Mouse (Mus musculus): ENCODE results near the gene Gpr156.
A peak's percentile ranks its signal among the peaks of the same experiment; 100 is the strongest.

The Gpr156 gene

DNA sequence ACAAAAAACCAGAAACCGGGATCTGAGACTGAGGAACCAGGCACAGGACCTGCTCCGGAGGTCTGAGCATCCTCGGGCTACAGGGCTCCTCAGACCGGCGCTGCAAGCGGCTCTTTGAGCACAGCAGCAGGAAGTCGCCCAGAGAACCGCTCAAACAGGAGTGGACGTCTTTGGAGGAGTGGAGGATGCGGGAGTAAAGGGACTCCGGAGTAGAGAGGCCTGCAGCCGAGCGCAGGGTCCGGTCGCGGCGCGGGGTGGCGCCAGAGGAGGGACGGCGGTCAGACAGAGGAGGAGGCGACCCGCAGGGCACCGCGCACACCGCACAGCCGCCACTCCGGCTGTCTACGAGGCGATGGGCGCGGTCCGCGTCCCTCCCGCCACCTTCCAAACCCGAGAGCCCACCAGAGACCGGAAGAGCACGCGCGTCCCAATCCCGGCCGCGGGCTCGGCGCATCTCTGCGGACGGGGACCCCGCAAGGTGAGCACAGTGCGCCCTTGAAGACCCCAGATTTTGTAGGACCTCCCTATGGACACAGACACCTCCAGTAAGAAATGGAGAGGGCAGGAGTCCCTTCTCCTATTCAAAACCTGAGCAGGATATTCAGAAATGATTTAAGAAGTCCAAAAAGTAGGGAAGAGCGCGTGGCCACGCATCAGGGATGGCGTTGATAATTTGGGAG lies at the start of gene Gpr156:
Gpr156 (plus strand) TSS at position 359 of the 680 bp plus-strand sequence.
- DNase-seq = peak; percentile 8

DNA sequence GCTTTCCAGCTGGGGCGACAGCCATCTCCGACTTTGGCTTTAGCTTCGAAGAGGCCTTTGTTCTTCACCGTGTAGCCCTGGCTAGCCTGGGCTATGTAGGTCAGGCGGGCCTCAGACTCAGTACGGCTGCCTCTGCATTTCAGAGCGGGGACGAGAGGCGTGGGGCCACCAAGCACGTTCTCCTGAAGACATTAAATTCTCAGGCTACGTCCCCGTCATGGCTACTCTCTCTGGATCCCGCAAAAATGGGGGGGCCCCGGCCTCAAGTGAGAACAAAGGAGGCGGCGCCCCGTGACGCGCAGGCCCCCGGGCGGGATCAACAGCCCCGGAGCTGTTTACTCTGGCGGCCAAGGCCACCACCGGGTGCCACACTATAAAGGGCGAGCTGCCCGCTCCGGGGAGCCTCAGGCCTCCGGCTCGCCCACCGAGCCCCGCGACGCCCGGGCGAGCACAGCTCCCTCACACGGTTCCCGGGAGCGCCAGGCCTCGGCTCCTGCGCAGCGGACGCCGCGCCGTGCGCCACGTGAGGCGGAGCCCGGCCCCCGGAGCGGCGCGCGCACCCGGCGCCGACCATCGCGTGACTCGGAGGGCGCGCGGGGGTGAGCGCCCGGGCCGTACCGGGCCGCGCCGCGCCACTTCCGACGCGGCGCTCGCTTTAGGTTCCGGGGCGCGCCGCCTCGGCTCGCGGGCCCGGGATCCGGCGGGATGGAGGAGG lies 48.3 kb upstream of the Gpr156 start, which contains the start of gene Lrrc58:
Lrrc58 (plus strand) TSS at position 599 of the 715 bp plus-strand sequence.
- DNase-seq = peak; percentile 87

DNA sequence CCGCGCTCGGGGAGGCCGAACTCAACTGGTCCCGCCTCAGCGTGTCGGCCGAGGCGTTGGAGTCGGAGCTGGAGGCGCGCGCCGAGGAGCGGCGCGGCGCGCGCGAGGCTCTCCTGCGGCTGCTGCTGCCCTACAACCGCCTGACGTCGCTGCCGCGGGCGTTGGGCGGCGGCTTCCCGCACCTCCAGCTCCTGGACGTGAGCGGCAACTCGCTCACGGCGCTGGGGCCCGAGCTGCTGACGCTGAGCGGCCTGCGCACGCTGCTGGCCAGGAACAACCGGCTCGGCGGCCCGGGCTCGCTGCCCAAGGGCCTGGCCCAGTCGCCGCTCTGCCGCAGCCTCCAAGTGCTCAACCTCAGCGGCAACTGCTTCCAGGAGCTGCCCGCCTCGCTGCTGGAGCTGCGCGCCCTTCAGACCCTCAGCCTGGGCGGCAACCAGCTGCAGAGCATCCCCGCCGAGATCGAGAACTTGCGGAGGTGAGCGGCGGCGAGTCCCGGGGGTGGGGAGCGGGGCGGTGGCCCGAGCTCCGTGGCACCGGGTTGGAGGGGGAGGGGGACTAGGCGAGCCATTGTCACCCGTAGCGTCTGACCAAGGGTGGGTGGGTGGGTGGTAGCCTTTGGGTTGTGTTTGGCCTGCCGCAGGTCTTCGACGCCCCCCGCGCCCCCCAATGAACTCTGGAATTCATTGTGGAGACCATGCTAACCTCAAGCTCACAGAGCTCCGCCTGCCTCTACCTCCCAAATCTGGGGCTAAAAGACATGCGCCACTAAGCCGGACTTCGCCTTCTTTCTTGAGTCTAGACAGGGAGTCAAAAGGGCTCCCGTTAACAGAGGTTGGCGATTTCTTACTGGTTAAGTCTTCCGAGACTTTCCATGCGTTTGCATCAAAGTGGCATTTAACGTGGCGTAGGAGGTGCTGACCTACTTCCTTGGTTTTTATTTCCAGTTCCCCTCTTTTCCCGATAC lies 47.5 kb upstream of the Gpr156 start:
- DNase-seq = peak; percentile 56

DNA sequence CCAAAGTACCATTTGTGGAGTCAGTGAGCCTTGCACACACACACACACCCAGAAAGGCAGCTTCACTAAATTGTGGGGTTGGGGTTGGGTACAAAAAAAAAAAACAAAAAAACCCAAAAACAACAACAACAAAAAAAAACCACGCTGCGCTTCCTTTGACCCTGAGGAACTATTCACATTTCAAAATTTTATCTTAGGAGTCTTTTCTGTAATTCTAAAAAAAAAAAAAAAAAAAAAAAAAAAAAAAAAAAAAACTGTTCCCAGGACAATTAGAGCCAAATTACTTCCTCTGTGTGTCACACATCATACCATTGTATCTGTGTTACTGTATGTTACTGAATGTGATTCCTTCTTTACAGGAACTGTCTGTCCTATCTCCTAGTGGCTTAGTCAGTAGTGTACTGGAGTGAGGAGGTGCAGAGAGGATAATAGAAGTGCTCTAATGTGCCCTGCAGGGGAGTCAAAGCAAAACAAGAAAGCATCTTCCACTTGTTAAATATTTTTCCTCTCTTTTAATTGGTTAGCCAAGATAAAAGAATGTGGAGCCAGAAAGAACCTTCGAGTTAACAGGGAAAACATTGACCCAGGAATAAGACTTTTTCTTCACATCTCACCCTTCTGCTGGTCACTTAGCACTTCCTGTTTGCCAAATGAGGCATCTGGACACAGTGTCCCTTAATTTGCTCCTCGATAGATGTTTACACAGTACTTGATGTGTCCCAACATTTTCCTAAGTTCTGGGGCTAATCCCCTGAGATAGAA lies 46.6 kb upstream of the Gpr156 start:
- peak; percentile 27 for DNase-seq

DNA sequence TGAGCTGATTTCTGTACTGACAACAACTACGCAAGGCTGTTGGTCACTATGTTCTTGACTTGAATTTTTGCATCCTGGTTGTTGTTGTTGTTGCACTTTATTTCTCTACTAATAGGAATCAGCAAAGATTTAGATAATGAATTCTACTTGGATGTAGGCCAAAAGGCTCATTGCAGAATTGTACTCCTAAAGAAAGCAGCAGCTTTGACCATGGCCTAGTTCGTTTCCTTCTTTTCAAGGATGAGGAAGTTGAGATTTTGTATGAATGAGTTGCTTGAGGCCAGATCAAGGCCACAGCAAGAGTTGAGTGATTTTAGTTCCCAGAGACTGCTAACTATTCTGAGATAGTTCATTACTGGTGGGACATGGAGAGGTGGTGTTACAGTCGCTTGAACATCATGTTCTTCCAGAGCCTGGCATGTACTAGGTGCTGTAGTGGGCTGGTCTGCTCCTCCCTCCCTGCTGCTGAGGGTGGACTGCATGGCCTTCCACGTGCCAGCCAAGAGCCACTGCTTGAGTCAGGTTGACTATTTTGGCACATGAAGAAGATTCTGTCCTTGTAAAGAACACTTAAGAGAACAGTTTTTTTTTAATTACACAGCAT lies 45.1 kb upstream of the Gpr156 start:
- DNase-seq = peak; percentile 22

DNA sequence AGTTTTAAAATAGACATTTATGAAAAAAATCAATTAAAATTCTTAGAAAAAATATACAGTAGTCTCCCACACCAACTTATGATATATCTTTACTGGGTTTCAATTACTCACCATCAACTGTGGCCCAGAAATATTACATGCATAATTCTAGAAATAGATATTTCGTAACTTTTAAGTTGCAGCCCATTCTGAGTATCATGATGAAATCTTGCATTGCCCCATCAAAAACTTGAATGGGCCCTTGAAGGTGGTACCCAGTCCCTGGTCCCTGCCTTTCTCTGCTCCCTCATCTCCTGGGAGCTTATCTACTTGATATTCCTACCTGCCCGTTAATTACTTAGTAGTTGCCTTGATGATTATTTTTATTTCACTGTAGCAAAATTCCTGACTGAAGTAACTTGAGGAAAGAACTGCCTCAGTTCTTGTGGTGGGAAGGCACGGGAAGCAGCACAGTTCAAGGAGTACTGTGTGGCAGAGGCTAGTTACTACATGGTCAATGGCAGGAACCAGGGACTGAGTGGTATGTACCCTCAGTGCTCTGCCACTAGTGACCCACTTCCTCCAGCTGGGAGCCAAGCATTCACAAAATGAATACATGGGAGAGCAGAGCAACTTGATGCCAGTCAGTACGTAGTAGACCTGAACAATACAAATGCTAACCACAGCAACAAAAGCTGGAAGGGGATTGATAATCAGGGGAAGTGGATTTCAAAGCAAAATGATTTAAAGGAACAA lies 41.6 kb upstream of the Gpr156 start:
- no peak for DNase-seq

DNA sequence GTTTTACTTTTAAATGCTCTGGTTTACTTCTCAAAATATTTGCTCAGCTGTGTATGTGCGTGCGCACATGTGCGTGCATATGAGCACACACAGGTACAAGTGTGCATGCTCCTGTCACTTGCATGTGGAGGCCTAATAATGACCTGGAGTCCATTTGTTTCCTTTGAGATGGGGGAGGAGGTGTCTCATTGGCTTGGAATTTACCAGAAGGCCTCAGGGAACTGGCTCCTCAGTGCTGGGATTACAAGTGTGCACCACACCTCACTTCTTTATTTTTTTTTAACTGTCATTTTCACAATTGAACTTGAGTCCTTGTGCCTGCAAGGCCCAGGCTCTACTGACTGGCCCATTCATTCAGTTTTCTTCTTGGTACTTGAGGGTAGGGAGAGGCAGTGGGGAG lies 38.9 kb upstream of the Gpr156 start:
- DNase-seq = no peak

DNA sequence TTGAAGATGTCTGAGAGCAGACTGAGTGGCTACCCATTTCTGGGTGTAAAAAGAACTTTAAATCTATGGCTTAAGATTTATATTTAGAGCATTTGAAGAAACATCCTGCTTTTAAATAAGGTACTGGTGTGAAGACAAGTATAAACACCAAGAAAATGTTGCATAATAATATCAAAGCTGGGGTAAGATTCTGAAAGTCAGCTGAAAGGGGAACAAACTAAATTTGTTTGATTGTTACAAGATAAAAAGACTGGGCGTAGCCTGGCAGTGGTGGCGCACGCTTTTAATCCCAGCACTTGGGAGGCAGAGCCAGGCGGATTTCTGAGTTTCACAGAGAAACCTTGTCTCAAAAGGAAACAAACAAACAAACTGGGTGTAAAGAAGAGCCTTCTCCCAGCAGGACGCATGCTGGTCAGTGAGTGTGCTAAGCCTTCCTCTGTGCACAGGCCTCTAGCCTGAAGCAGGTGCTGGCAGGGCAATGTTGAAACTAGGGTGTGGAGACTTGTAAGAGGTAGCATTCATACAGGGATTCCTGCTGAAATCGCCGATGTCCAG lies 37.3 kb upstream of the Gpr156 start:
- DNase-seq = no peak

DNA sequence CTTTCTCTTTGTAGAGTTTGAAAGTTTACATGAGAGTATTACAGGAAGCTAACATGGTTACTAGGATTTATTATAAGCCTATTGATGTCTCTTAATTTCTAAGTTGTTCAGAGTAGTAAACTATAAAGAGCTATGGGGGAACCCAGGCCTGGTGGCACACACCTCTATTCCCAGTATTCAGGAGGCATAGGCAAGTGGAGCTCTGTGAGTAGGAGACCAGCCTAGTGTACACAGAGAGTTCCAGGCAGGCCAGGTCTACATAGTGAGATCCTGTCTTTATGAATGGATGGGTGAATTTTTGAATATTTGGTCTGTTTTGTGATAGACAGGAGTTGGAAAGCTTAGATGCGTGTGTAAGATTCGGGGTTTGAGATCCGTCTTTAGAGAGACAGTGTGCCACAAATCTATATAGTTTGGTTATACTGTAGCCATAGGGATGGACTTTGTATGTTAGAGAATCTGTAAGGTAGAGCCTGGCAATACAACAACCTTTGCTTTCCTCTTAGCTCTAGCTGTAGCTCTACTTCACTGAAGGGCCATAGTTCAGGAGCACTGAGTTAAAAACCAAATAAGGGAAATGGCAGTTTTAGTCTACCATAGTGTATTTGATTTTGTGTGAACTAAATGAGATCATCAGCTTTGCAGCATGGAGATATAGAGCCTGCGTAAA lies 36.4 kb upstream of the Gpr156 start:
- DNase-seq = no peak

DNA sequence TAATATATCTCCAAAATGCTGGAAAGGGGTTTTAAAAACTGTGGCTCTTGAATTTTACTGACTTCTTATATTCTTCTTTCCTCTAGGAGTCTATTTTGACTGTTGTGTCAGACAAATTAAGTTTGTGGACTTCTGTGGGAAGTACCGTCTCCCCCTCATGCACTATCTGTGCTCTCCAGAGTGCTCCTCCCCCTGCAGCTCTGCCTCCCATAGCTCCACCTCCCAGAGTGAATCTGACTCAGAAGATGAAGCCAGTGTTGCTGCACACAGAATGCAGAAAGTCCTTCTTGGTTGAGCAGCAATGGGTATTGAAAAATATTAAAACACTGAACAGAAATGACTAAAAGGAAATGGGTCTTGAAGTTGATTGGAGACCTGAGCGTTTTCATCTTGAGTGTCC lies 35.1 kb upstream of the Gpr156 start:
- no peak for DNase-seq

DNA sequence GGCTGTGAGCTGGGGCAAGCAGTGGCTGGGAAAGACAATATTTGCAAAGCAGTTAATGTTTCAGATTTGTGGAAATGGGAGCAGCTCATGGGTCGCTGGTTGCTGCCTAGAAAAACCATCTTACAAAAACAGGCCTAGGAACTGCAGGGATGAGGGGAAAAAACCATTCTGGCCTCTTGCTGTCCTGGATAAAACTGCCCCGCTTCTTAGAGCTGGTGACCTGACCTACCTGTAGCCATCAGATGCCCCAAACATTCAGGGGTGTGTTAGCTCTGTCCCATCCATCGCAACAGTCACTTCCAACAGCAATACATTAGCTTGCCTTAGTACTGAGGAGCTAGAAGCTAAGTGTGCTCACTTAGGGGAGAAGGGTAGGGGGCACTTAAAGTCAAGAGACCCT lies 27.3 kb upstream of the Gpr156 start:
- DNase-seq = no peak

DNA sequence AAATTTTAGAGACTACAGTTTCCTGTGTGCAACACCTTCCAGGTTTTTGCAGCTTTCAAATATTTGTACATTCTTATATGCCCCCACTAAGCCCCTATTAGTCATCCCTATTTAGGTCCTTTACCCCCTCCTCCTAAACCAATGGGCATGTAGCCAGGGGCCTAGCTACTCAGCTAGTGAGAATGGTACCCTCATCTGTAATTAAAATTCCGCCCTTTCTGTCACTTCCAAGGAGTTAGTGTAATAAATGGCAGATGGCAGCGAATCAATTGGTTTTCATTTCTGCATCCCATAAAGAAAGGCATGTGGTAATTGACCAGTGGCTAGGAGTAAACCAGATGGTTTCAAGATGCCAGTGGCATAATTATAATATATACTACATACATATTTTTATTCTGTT lies 23.6 kb upstream of the Gpr156 start:
- no peak for DNase-seq

DNA sequence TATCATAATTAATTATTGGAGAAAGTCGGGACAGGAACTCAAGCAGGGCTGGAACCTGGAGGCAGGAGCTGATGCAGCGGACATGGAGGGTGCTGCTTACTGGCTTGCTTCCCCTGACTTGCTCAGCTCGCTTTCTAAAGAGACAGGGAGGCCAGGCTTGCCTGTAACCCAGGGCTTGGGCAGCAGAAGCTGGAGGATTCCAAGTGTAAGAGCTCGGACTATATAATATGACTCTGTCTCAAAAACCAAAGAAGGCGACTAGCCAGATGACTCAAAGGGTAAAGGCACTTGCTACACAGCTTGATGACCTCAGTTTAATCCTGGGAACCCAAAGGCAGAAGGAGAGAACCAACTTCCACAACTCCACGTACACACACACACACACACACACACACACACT lies 22.9 kb upstream of the Gpr156 start:
- DNase-seq = no peak

DNA sequence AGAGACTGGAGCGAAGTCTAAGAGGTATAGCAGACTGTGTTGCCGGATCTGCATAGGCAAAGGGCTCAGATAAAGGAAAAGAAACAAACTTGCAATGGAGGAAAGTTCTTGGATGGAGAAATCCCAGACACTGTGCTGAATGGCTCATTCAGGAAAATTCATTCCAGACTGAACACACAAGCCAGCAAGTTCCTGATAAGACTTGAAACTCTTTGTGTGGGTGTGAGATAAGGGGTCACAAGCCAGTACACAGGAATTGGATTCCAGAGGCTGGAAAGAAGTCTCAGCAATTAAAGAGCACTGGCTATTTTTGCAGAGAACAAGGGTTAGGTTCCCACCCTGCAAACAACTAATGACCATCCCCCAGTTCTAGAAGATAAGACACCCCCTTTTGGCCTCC lies 22.4 kb upstream of the Gpr156 start:
- DNase-seq = no peak

DNA sequence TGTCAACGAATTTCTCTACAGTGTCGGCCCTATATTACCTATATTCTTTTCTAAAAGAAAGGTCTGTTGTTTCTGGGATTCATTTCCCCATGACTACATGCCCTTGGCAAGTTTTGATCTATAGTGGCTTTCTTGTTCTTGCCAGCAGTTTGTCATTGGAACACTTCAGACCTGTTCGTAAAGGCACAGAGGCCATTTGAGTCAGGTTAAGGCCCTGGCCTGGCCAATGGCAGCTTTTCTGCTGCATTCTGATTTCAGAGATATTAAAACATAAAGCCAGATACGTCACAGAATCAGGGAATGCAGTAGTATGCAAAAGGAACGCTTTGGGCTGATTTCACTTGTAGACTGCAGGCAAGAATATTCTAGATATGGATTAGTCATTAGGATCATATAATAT lies 17.5 kb upstream of the Gpr156 start:
- DNase-seq = no peak

DNA sequence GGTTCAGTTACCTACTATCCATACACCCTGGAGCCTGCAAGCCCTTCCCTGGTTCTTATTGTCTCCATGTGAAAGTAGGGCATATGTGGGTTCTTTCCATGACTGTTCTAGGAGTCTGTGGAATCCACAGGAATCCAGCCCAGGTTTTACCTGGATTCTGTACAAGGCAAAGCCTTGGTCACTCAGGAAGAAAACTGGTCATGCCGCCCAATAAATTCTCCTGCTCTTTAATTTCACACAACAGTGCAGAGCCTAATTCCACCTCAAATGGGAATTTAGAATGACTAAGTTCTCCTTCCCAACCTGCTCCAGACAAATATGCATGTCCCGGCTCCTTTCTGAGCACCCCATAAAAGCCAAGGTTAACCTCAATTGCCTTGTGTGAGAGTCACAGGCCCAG lies 16.9 kb upstream of the Gpr156 start:
- no peak for DNase-seq

DNA sequence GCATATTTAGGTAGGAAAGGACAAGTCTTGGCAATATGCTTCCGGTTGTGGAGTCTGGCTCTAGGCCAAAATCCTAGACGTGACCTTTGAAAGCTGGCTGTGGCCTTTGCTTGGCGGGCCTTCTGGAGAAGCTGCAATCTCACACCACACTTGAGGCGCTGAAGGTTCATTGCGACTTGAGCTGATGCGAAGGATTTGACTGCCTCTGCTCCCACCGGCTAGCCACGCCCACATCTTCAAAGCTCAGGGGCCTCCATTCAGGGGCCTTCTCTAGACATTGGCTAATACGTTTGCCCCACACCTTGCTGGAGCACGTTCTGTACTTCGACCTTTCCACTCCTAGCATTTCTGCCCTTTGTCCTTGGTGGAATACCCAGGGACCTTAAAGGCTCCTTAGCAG lies 15.0 kb upstream of the Gpr156 start:
- no peak for DNase-seq

DNA sequence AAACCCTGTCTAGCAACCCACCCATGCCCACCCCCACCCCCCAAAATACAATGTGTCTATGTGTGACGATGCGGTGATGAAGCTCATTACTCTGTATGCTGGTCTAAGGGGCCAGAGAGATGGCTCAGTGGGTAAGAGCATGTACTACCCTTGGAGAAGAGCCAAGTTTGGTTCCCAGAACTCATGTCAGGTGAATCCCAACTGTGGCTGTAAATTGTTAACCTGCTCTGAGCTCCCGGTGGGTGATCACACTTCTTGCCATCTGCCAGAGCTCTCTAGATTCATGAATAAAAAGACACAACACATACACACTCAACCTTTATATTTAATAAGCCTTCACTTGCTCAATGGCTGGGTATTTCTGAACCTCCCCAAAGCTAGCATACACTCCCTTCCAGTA lies 9.8 kb upstream of the Gpr156 start:
- DNase-seq = no peak

DNA sequence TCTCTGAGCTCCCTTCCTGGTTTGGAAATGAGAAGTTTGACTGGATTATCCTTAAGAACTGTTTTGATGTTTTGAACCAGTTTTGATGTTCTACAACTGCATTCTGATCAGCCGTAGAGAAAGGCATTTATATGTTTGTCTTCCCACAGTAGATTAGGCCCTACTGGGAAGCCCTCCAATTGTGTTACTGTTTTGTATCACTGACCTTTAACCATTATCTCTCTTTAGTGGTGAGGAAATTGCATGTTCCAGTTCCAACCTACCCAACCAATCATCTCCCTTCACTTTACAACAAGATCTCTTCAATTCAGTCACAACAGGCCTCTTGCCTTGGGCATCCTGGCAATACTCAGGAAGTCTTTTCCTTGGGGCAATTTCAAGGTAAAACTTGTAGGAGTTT lies 5.2 kb upstream of the Gpr156 start:
- no peak for DNase-seq

DNA sequence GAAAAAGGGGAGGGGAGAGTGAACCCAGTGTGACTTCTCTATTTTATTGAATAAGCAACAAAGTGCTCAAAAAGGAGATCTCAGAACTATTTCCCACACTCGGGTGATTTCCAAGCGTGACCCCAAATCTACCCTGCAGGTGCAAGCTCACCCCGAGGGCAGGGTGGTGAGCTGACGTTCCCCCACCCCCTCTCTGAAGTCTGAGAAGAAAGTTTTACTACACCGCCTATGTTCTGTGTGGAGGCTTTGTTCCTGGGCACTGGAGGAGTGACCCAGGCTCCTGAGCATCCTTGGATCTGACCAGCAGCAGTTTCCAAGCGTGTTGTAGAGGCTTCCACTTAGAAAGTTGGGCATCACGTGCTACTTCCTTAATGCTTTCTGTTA lies 514 bp downstream of the Gpr156 start:
- DNase-seq = no peak

DNA sequence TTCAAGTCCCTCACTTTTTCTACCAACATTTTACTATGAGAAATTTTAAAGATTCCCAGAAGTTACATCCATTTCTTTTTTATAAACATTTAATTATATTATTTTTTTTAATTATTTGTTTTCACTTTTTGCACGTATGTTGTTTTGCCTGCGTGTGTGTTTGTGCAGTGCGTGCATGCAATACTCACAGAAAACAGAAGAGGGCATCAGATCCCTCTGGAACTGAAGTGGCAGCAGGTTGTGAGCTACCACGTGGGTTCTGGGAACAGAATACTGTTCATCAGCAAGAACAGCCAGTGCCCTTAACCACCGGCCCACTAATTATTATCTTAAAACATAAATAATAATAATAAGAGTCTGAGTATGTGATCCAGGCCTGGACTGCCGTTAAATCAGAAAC lies 2.7 kb downstream of the Gpr156 start:
- no peak for DNase-seq
